Mouse (Mus musculus): ENCODE measurements around the gene Aggf1. TPM values are rescaled to one million over a fixed set of nuclear protein-coding genes. Genes with fewer than 3 reads are reported as not detected.

Aggf1 gene
- polyA plus RNA-seq, 1 experiment, result 12.3 TPM

- peak overlapping the region; percentile 89 for H3K4me3 ChIP-seq
- H3K4me2 ChIP-seq (ENCODE audit: low read depth), result peak overlapping the region; percentile 69
- no peaks in the 10 kb centered on the region for H3K36me3 ChIP-seq (ENCODE audit: control insufficient read depth, insufficient read depth)
- H3K27me3 ChIP-seq (ENCODE audit: control insufficient read depth, insufficient read depth, insufficient read length), result no peaks in the 10 kb centered on the region
- peaks cover 66% of the 10 kb centered on the region for H3K79me2 ChIP-seq (ENCODE audit: control insufficient read depth, insufficient read depth)
- no peak overlapping the region for H3ac ChIP-seq (ENCODE audit: control insufficient read depth, insufficient read length)
- TF ChIP-seq MAX (IDR thresholded peaks at IDR 0.05; ENCODE audit: low read depth) (no peak), TCF12 (IDR thresholded peaks at IDR 0.05; ENCODE audit: insufficient read depth, poor library complexity, severe bottlenecking) (no peak), CEBPB (IDR thresholded peaks at IDR 0.05; ENCODE audit: insufficient read depth, poor library complexity, severe bottlenecking) (no peak), MYOG (IDR thresholded peaks at IDR 0.05; ENCODE audit: control insufficient read depth in 1 of 3, insufficient read depth in 1 of 3, insufficient read length in 2 of 3, low read depth in 2 of 3) (peak in 1 of 3 experiments; percentile 25)
Observed at GRCm38 (mm10) chr13:95326611-95327344, 48.4 kb downstream of the Aggf1 start.

GRCm38 (mm10) chr13:95325907-95326550 is 49.1 kb downstream of the Aggf1 start:
- TF ChIP-seq POLR2AphosphoS2 (IDR thresholded peaks at IDR 0.05; ENCODE audit: insufficient read length, low read depth) (no peak), E2F4 (IDR thresholded peaks at IDR 0.05; ENCODE audit: insufficient read depth) (no peak), CEBPB (IDR thresholded peaks at IDR 0.05; ENCODE audit: insufficient read depth, poor library complexity, severe bottlenecking) (no peak), USF1 (IDR thresholded peaks at IDR 0.05; ENCODE audit: low read depth) (no peak), TCF12 (IDR thresholded peaks at IDR 0.05; ENCODE audit: insufficient read depth, poor library complexity, severe bottlenecking) (no peak), MYOD1 (IDR thresholded peaks at IDR 0.05; ENCODE audit: control insufficient read depth in 1 of 3, insufficient read length in 2 of 3, low read depth in 2 of 3) (no peak), MAX (IDR thresholded peaks at IDR 0.05; ENCODE audit: low read depth) (no peak), POLR2A (IDR thresholded peaks at IDR 0.05; ENCODE audit: insufficient read length, low read depth) (no peak), REST (IDR thresholded peaks at IDR 0.05; ENCODE audit: insufficient read depth, insufficient read length) (no peak), SRF (IDR thresholded peaks at IDR 0.05; ENCODE audit: control insufficient read depth, insufficient read length, low read depth) (no peak), TCF3 (IDR thresholded peaks at IDR 0.05; ENCODE audit: insufficient read length, low read depth) (no peak), MYOG (IDR thresholded peaks at IDR 0.05; ENCODE audit: control insufficient read depth in 1 of 3, insufficient read depth in 1 of 3, insufficient read length in 2 of 3, low read depth in 2 of 3) (no peak)
- Histone ChIP-seq H3ac (ENCODE audit: control insufficient read depth, insufficient read length) (peak overlapping the region; percentile 96), H3K4me2 (ENCODE audit: low read depth) (peak overlapping the region; percentile 69), H3K27me3 (ENCODE audit: control insufficient read depth, insufficient read depth, insufficient read length) (no peaks in the 10 kb centered on the region), H3K79me2 (ENCODE audit: control insufficient read depth, insufficient read depth) (peaks cover 58% of the 10 kb centered on the region), H3K36me3 (ENCODE audit: control insufficient read depth, insufficient read depth) (no peaks in the 10 kb centered on the region), H3K4me3 (peak overlapping the region; percentile 89)

GRCm38 (mm10) chr13:95325080-95325906 is 49.9 kb downstream of the Aggf1 start:
- H3ac ChIP-seq (ENCODE audit: control insufficient read depth, insufficient read length), result peak overlapping the region; percentile 96
- TF ChIP-seq USF1 (IDR thresholded peaks at IDR 0.05; ENCODE audit: low read depth) (no peak), POLR2AphosphoS2 (IDR thresholded peaks at IDR 0.05; ENCODE audit: insufficient read length, low read depth) (no peak), SRF (IDR thresholded peaks at IDR 0.05; ENCODE audit: control insufficient read depth, insufficient read length, low read depth) (no peak), MYOD1 (IDR thresholded peaks at IDR 0.05; ENCODE audit: control insufficient read depth in 1 of 3, insufficient read length in 2 of 3, low read depth in 2 of 3) (peak in 1 of 3 experiments; percentile 11), POLR2A (IDR thresholded peaks at IDR 0.05; ENCODE audit: insufficient read length, low read depth) (peak; percentile 42), MAX (IDR thresholded peaks at IDR 0.05; ENCODE audit: low read depth) (no peak), TCF3 (IDR thresholded peaks at IDR 0.05; ENCODE audit: insufficient read length, low read depth) (no peak), CEBPB (IDR thresholded peaks at IDR 0.05; ENCODE audit: insufficient read depth, poor library complexity, severe bottlenecking) (peak; percentile 47; the same call in 1 of the 2 replicates), TCF12 (IDR thresholded peaks at IDR 0.05; ENCODE audit: insufficient read depth, poor library complexity, severe bottlenecking) (no peak), MYOG (IDR thresholded peaks at IDR 0.05; ENCODE audit: control insufficient read depth in 1 of 3, insufficient read depth in 1 of 3, insufficient read length in 2 of 3, low read depth in 2 of 3) (peak in 1 of 3 experiments; percentile 22), E2F4 (IDR thresholded peaks at IDR 0.05; ENCODE audit: insufficient read depth) (no peak), REST (IDR thresholded peaks at IDR 0.05; ENCODE audit: insufficient read depth, insufficient read length) (no peak)
- peaks cover 51% of the 10 kb centered on the region for H3K79me2 ChIP-seq (ENCODE audit: control insufficient read depth, insufficient read depth)
- peak overlapping the region; percentile 89 for H3K4me3 ChIP-seq
- peak overlapping the region; percentile 97 for H3K4me2 ChIP-seq (ENCODE audit: low read depth)
- H3K36me3 ChIP-seq (ENCODE audit: control insufficient read depth, insufficient read depth), result no peaks in the 10 kb centered on the region
- H3K27me3 ChIP-seq (ENCODE audit: control insufficient read depth, insufficient read depth, insufficient read length), result no peaks in the 10 kb centered on the region

- Histone ChIP-seq H3K4me2 (ENCODE audit: low read depth) (peak overlapping the region; percentile 97), H3K27me3 (ENCODE audit: control insufficient read depth, insufficient read depth, insufficient read length) (no peaks in the 10 kb centered on the region), H3K36me3 (ENCODE audit: control insufficient read depth, insufficient read depth) (no peaks in the 10 kb centered on the region), H3K4me3 (peak overlapping the region; percentile 89), H3K79me2 (ENCODE audit: control insufficient read depth, insufficient read depth) (peaks cover 44% of the 10 kb centered on the region), H3ac (ENCODE audit: control insufficient read depth, insufficient read length) (peak overlapping the region; percentile 96)
- no peak for TF ChIP-seq E2F4 (IDR thresholded peaks at IDR 0.05; ENCODE audit: insufficient read depth)
- no peak for TF ChIP-seq MAX (IDR thresholded peaks at IDR 0.05; ENCODE audit: low read depth)
- no peak for TF ChIP-seq MYOD1 (IDR thresholded peaks at IDR 0.05; ENCODE audit: control insufficient read depth in 1 of 3, insufficient read length in 2 of 3, low read depth in 2 of 3)
- TF ChIP-seq USF1 (IDR thresholded peaks at IDR 0.05; ENCODE audit: low read depth), result no peak
- no peak for TF ChIP-seq TCF3 (IDR thresholded peaks at IDR 0.05; ENCODE audit: insufficient read length, low read depth)
- TF ChIP-seq CEBPB (IDR thresholded peaks at IDR 0.05; ENCODE audit: insufficient read depth, poor library complexity, severe bottlenecking), result no peak
- TF ChIP-seq SRF (IDR thresholded peaks at IDR 0.05; ENCODE audit: control insufficient read depth, insufficient read length, low read depth), result no peak
- no peak for TF ChIP-seq POLR2AphosphoS2 (IDR thresholded peaks at IDR 0.05; ENCODE audit: insufficient read length, low read depth)
- TF ChIP-seq MYOG (IDR thresholded peaks at IDR 0.05; ENCODE audit: control insufficient read depth in 1 of 3, insufficient read depth in 1 of 3, insufficient read length in 2 of 3, low read depth in 2 of 3), result no peak
- no peak for TF ChIP-seq TCF12 (IDR thresholded peaks at IDR 0.05; ENCODE audit: insufficient read depth, poor library complexity, severe bottlenecking)
- TF ChIP-seq REST (IDR thresholded peaks at IDR 0.05; ENCODE audit: insufficient read depth, insufficient read length), result no peak
- TF ChIP-seq POLR2A (IDR thresholded peaks at IDR 0.05; ENCODE audit: insufficient read length, low read depth), result no peak
Observed at GRCm38 (mm10) chr13:95324626-95325079, 50.5 kb downstream of the Aggf1 start.

Data from myocyte (in vitro differentiated cells).